Mouse (Mus musculus) heart, postnatal 0 days (tissue): ENCODE measurements at regions not wholly inside any gene's neighbourhood (a gene's known extent, or its start where the extent isn't known, plus 50 kb on each side); places are given as distances from the start of the nearest gene placed in this dataset.

ENCODE experiments used
- ATAC-seq: fragments of 200-750 bp; cut with Nextera tagmentation; 2 replicates; pipeline ENCODE4 v1.8.0; 2017; ENCODE audit warnings: low read depth, moderate number of reproducible peaks, moderate library complexity; ENCODE audit not compliant: insufficient read depth
- DNase-seq: peaks from one replicate; pipeline ENCODE4 v3.0.0-alpha.2; 2016; ENCODE audit warnings: low spot score
- H3K27ac ChIP-seq: fragments of 300-500 bp; sonication (generic); 2 replicates; pipeline ENCODE4 v1.5.1; 2014; ENCODE audit warnings: low read depth, mild to moderate bottlenecking
- H3K27me3 ChIP-seq: fragments of 300-500 bp; sonication (generic); 2 replicates; pipeline ENCODE4 v1.6.1; 2014; ENCODE audit warnings: low read length, mixed read lengths; ENCODE audit not compliant: control insufficient read depth, insufficient read depth
- H3K36me3 ChIP-seq: fragments of 300-500 bp; sonication (generic); replicated peaks from 2 replicates; pipeline ENCODE4 v1.6.1; 2014; ENCODE audit warnings: low read length, mixed read lengths; ENCODE audit not compliant: control insufficient read depth, insufficient read depth
- H3K4me1 ChIP-seq: fragments of 300-500 bp; sonication (generic); 2 replicates; pipeline ENCODE4 v1.6.1; 2014; ENCODE audit warnings: antibody characterized with exemption; ENCODE audit not compliant: control insufficient read depth, insufficient read depth
- H3K4me2 ChIP-seq: fragments of 300-500 bp; sonication (generic); 2 replicates; pipeline ENCODE4 v1.6.1; 2014; ENCODE audit warnings: low read depth, mild to moderate bottlenecking, low read length, moderate library complexity
- H3K4me3 ChIP-seq: fragments of 300-500 bp; sonication (generic); 2 replicates; pipeline ENCODE4 v1.5.1; 2014; ENCODE audit warnings: low read depth, low read length
- H3K9ac ChIP-seq: fragments of 300-500 bp; sonication (generic); replicated peaks from 2 replicates; pipeline ENCODE4 v1.6.1; 2014; ENCODE audit warnings: low read depth, low read length, mixed read lengths
- H3K9me3 ChIP-seq: fragments of 300-500 bp; sonication (generic); replicated peaks from 2 replicates; pipeline ENCODE4 v1.6.1; 2016; ENCODE audit warnings: low read length; ENCODE audit not compliant: control insufficient read depth
- CTCF ChIP-seq: IDR thresholded peaks from 2 replicates; pipeline ENCODE4 v1.5.1; 2016; ENCODE audit warnings: antibody characterized with exemption, control low read depth, low read depth
- EP300 ChIP-seq: IDR thresholded peaks from 2 replicates; pipeline ENCODE4 v1.6.1; 2016; ENCODE audit warnings: antibody characterized with exemption, low read depth
- WGBS: fragments of 180-500 bp; shearing (Covaris S2); extraction: QIAGEN DNeasy Blood & Tissue Kit; methylation state at CpG from one replicate; pipeline ENCODE4 v1.1.7; 2014; 5-methylcytosine and 5-hydroxymethylcytosine counted together

GRCm38 (mm10) chr16:46548207-46548606 lies 49.9 kb upstream of the Nectin3 start:
- Histone ChIP-seq H3K27ac (no peak overlapping the region), H3K4me2 (no peak overlapping the region), H3K27me3 (no peaks in the 10 kb centered on the region), H3K36me3 (no peaks in the 10 kb centered on the region), H3K9ac (no peak overlapping the region), H3K4me3 (no peak overlapping the region), H3K9me3 (no peaks in the 10 kb centered on the region), H3K4me1 (no peaks in the 10 kb centered on the region)
- DNase-seq (no peak), ATAC-seq (no peak)
- no peak for TF ChIP-seq EP300
- TF ChIP-seq CTCF = no peak
- WGBS = 63% methylated on average over 1 of the region's 1 CpGs
